Mouse (Mus musculus) erythroblast, embryonic 14.5 days (primary cell): Measurements from ENCODE around the gene Kcng4. TPM values are rescaled to one million over a fixed set of nuclear protein-coding genes. Genes with fewer than 3 reads are reported as not detected.

ENCODE experiments used
- H3K27me3 ChIP-seq: 2 replicates; pipeline ENCODE4 v1.6.1; 2012; ENCODE audit warnings: inconsistent platforms; ENCODE audit not compliant: control insufficient read depth
- H3K36me3 ChIP-seq: 2 replicates; pipeline ENCODE4 v1.6.1; 2012; ENCODE audit warnings: mild to moderate bottlenecking, inconsistent platforms; ENCODE audit not compliant: control insufficient read depth
- H3K4me1 ChIP-seq: 2 replicates; pipeline ENCODE4 v1.6.1; 2012; ENCODE audit warnings: inconsistent platforms; ENCODE audit not compliant: control insufficient read depth
- H3K4me3 ChIP-seq: replicated peaks from 2 replicates; pipeline ENCODE3; 2012; ENCODE audit warnings: moderate library complexity, mild to moderate bottlenecking, inconsistent platforms
- H3K9me3 ChIP-seq: 2 replicates; pipeline ENCODE4 v1.6.1; 2012; ENCODE audit warnings: low read length, inconsistent platforms, mixed read lengths; ENCODE audit not compliant: control insufficient read depth
- GATA1 ChIP-seq: IDR thresholded peaks from 2 replicates; pipeline ENCODE4 v1.6.1; 2012; ENCODE audit warnings: low read length, inconsistent platforms, mixed read lengths
- TAL1 ChIP-seq: IDR thresholded peaks from 3 replicates; pipeline ENCODE4 v1.6.1; 2012; ENCODE audit warnings: low read length, inconsistent platforms, mixed read lengths
- polyA plus RNA-seq: library from polyadenylated mRNA; stranded (reverse); fragments of >175 nt; gene quantifications from 2 replicates; pipeline ENCODE4 v1.2.3, GENCODE M21; 2012

Kcng4 gene
- polyA plus RNA-seq, 1 experiment: not detected

GRCm38 (mm10) chr8:119634616-119635336 lies 704 bp downstream of the Kcng4 start:
- Histone ChIP-seq H3K9me3 (no peaks in the 10 kb centered on the region), H3K4me1 (no peaks in the 10 kb centered on the region)

GRCm38 (mm10) chr8:119632909-119633308 lies 2.6 kb downstream of the Kcng4 start:
- H3K4me1 ChIP-seq: no peaks in the 10 kb centered on the region
- H3K36me3 ChIP-seq: no peaks in the 10 kb centered on the region
- H3K9me3 ChIP-seq: no peaks in the 10 kb centered on the region
- TF ChIP-seq TAL1: no peak
- TF ChIP-seq GATA1: no peak
- no peak overlapping the region for H3K4me3 ChIP-seq
- H3K27me3 ChIP-seq: peaks cover 28% of the 10 kb centered on the region

More at GRCm38 (mm10) chr8:119634616-119635336, 704 bp downstream of the Kcng4 start:
- H3K4me3 ChIP-seq: no peak overlapping the region
- H3K36me3 ChIP-seq: no peaks in the 10 kb centered on the region
- H3K27me3 ChIP-seq: peaks cover 28% of the 10 kb centered on the region
- TF ChIP-seq TAL1: no peak
- TF ChIP-seq GATA1: no peak

GRCm38 (mm10) chr8:119632246-119632645 lies 3.2 kb downstream of the Kcng4 start:
- no peak overlapping the region for H3K4me3 ChIP-seq
- H3K27me3 ChIP-seq: peaks cover 28% of the 10 kb centered on the region
- H3K36me3 ChIP-seq: no peaks in the 10 kb centered on the region
- peaks cover 6% of the 10 kb centered on the region for H3K4me1 ChIP-seq
- TF ChIP-seq GATA1 (no peak), TAL1 (no peak)
- H3K9me3 ChIP-seq: no peaks in the 10 kb centered on the region

- no peaks in the 10 kb centered on the region for H3K36me3 ChIP-seq
- TF ChIP-seq TAL1: no peak
- no peak for TF ChIP-seq GATA1
- peaks cover 28% of the 10 kb centered on the region for H3K27me3 ChIP-seq
- peaks cover 9% of the 10 kb centered on the region for H3K4me1 ChIP-seq
- no peak overlapping the region for H3K4me3 ChIP-seq
- H3K9me3 ChIP-seq: no peaks in the 10 kb centered on the region
Observed at GRCm38 (mm10) chr8:119630841-119631240, 4.6 kb downstream of the Kcng4 start.

- Histone ChIP-seq H3K4me3 (no peak overlapping the region), H3K4me1 (peaks cover 9% of the 10 kb centered on the region), H3K9me3 (no peaks in the 10 kb centered on the region), H3K36me3 (no peaks in the 10 kb centered on the region), H3K27me3 (peaks cover 6% of the 10 kb centered on the region)
- TF ChIP-seq GATA1 (no peak), TAL1 (no peak)
Observed at GRCm38 (mm10) chr8:119627613-119628359, 7.7 kb downstream of the Kcng4 start.

GRCm38 (mm10) chr8:119627199-119627598 lies 8.3 kb downstream of the Kcng4 start:
- H3K4me3 ChIP-seq: no peak overlapping the region
- H3K27me3 ChIP-seq: no peaks in the 10 kb centered on the region; the same call in 1 of the 2 replicates
- H3K36me3 ChIP-seq: no peaks in the 10 kb centered on the region
- peaks cover 9% of the 10 kb centered on the region for H3K4me1 ChIP-seq
- H3K9me3 ChIP-seq: no peaks in the 10 kb centered on the region
- no peak for TF ChIP-seq GATA1
- TF ChIP-seq TAL1: no peak

- Histone ChIP-seq H3K9me3 (no peaks in the 10 kb centered on the region), H3K27me3 (no peaks in the 10 kb centered on the region), H3K36me3 (no peaks in the 10 kb centered on the region), H3K4me1 (peaks cover 9% of the 10 kb centered on the region), H3K4me3 (no peak overlapping the region)
- TF ChIP-seq TAL1: no peak
- no peak for TF ChIP-seq GATA1
Observed at GRCm38 (mm10) chr8:119625788-119626187, 9.7 kb downstream of the Kcng4 start.

- TF ChIP-seq GATA1: no peak
- no peak for TF ChIP-seq TAL1
- Histone ChIP-seq H3K27me3 (no peaks in the 10 kb centered on the region), H3K4me1 (peaks cover 9% of the 10 kb centered on the region), H3K4me3 (no peak overlapping the region), H3K9me3 (no peaks in the 10 kb centered on the region), H3K36me3 (no peaks in the 10 kb centered on the region)
Observed at GRCm38 (mm10) chr8:119624916-119625315, 10.6 kb downstream of the Kcng4 start.

- Histone ChIP-seq H3K4me1 (peaks cover 9% of the 10 kb centered on the region), H3K4me3 (no peak overlapping the region), H3K9me3 (no peaks in the 10 kb centered on the region)
Observed at GRCm38 (mm10) chr8:119623744-119624143, 11.7 kb downstream of the Kcng4 start.

More at GRCm38 (mm10) chr8:119623744-119624143, 11.7 kb downstream of the Kcng4 start:
- no peaks in the 10 kb centered on the region for H3K27me3 ChIP-seq
- no peak for TF ChIP-seq GATA1
- no peak for TF ChIP-seq TAL1
- H3K36me3 ChIP-seq: no peaks in the 10 kb centered on the region
